Mouse (Mus musculus) embryonic facial prominence, embryonic 14.5 days (tissue): ENCODE results near the gene Mlh3. TPM values are rescaled to one million over a fixed set of nuclear protein-coding genes. Genes with fewer than 3 reads are reported as not detected.

ENCODE experiments used
- ATAC-seq: fragments of 200-750 bp; cut with Nextera tagmentation; 2 replicates; pipeline ENCODE4 v1.8.0; 2017; ENCODE audit warnings: low read depth, moderate number of reproducible peaks, moderate TSS enrichment
- DNase-seq: peaks from one replicate; pipeline ENCODE4 v3.0.0-alpha.2; 2015; ENCODE audit warnings: low spot score
- H3K27ac ChIP-seq: fragments of 300-500 bp; sonication (generic); replicated peaks from 2 replicates; pipeline ENCODE4 v1.5.1; 2014; ENCODE audit warnings: low read depth, mild to moderate bottlenecking, low read length, moderate library complexity
- H3K27me3 ChIP-seq: fragments of 300-500 bp; sonication (generic); replicated peaks from 2 replicates; pipeline ENCODE4 v1.6.1; 2014; ENCODE audit warnings: low read length; ENCODE audit not compliant: control insufficient read depth, insufficient read depth
- H3K36me3 ChIP-seq: fragments of 300-500 bp; sonication (generic); 2 replicates; pipeline ENCODE4 v1.6.1; 2014; ENCODE audit warnings: low read length, mixed read lengths; ENCODE audit not compliant: control insufficient read depth, insufficient read depth
- H3K4me1 ChIP-seq: fragments of 300-500 bp; sonication (generic); 2 replicates; pipeline ENCODE4 v1.6.1; 2014; ENCODE audit warnings: antibody characterized with exemption, low read length; ENCODE audit not compliant: control insufficient read depth, insufficient read depth
- H3K4me2 ChIP-seq: fragments of 300-500 bp; sonication (generic); 2 replicates; pipeline ENCODE4 v1.6.1; 2014; ENCODE audit warnings: low read depth, mild to moderate bottlenecking, low read length, moderate library complexity, mixed read lengths
- H3K4me3 ChIP-seq: fragments of 300-500 bp; sonication (generic); 2 replicates; pipeline ENCODE4 v1.5.1; 2014; ENCODE audit warnings: low read depth, mild to moderate bottlenecking, low read length
- H3K9ac ChIP-seq: fragments of 300-500 bp; sonication (generic); 2 replicates; pipeline ENCODE4 v1.6.1; 2014; ENCODE audit warnings: low read depth, mild to moderate bottlenecking, low read length, moderate library complexity, mixed read lengths
- H3K9me3 ChIP-seq: fragments of 300-500 bp; sonication (generic); 2 replicates; pipeline ENCODE4 v1.6.1; 2016; ENCODE audit warnings: low read length; ENCODE audit not compliant: control insufficient read depth
- WGBS: fragments of 180-500 bp; shearing (Covaris S2); extraction: QIAGEN DNeasy Blood & Tissue Kit; methylation state at CpG from one replicate; pipeline ENCODE4 v1.1.7; 2014; 5-methylcytosine and 5-hydroxymethylcytosine counted together
- polyA plus RNA-seq: library from polyadenylated mRNA; unstranded; fragments of >200 nt; fragmentation: Nextera tagmentation; extraction: Ambion mirVana; gene quantifications from 2 replicates; pipeline ENCODE4 v1.2.1, GENCODE M21; 2014

The Mlh3 gene
- polyA plus RNA-seq, 1 experiment from 2014 or later = 8.3 TPM

DNA sequence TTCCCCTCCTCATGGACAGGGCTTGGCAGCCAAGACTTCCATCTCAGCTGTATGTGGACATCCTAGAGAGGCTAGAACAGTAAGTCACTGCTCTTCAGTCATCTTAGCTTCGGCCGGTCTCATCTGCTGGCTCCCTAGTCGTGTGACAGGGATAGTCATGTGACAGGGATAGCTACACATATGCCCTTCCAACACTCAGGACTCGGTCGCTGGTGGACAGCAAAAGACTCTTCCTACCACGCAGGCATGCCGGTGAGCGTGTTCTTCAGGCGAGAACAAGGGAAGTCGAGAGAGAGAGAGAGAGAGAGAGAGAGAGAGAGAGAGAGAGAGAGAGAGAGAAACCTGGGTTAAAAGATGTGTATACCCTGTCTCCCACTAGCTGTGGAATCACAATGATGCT is 65.0 kb downstream of the Mlh3 start:
- Histone ChIP-seq H3K4me2 (no peak overlapping the region), H3K4me3 (no peak overlapping the region), H3K27me3 (no peaks in the 10 kb centered on the region), H3K36me3 (no peaks in the 10 kb centered on the region), H3K9me3 (no peaks in the 10 kb centered on the region), H3K9ac (no peak overlapping the region), H3K4me1 (peaks cover 18% of the 10 kb centered on the region), H3K27ac (no peak overlapping the region)
- 91% methylated on average over 10 of the region's 10 CpGs for WGBS
- no peak for DNase-seq
- no peak for ATAC-seq

DNA sequence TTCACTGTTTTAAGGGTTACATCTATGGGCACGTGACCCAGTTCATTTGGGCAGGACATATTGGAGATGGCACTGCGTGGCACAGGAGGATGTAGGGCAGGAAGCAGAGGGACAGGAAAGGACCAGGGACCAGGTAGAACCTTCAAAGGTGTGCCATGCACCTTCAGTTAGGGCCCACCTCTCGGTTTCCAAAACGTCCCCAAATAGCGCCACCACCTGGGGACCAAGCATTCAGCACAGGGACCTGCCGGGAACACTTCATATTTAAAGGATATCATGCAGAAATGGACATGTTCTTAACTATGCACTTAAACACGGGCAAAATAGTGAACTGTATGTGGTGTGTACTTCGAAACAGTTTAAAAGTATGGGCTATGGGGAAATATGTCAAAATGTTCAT is 66.3 kb downstream of the Mlh3 start:
- no peak overlapping the region for H3K4me3 ChIP-seq
- WGBS = 55% methylated on average over 8 of the region's 8 CpGs

DNA sequence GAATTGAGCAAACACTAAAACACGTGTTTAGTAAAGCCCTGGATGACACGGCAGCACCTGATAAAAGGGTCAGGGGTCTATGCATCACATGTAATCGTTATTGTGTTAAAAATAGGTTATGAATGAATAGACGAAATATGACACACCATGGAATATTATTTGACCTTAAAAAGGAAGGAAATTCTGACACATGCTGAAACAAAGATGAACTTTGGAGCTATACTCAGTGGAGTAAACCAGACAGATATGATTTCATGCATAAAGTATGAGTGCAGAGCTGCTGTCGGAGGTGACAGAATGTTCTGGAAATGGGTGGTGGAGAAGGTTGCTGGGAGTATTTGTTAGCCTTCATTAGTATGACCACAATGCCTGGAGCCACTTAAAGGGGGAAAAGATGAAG is 66.7 kb downstream of the Mlh3 start:
- no peaks in the 10 kb centered on the region for H3K9me3 ChIP-seq

More for the DNA sequence above, 66.3 kb downstream of the Mlh3 start:
- Histone ChIP-seq H3K4me2 (no peak overlapping the region), H3K4me1 (peaks cover 18% of the 10 kb centered on the region), H3K9ac (no peak overlapping the region), H3K27ac (no peak overlapping the region), H3K9me3 (no peaks in the 10 kb centered on the region), H3K27me3 (no peaks in the 10 kb centered on the region), H3K36me3 (no peaks in the 10 kb centered on the region)
- DNase-seq (no peak), ATAC-seq (no peak)

DNA sequence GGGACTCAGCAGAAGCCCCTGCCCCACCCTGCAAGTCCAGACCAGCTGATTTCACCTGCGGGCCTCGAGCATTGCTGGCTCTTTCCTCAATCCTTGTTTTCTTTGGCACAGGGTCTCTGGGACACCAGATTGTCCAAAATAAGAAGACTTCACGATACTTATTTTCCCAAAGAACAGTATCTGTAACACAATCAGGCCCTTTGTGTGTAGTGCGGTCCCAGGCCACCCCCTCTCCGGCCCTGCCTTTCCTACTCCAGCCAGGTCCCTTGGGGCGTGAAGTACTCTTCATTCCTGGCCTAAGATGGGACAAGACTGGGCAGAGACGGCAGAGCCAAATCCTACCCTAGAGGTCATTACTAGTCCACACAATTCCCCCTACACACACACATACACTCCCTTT is 68.2 kb downstream of the Mlh3 start:
- Histone ChIP-seq H3K9me3 (no peaks in the 10 kb centered on the region), H3K27ac (no peak overlapping the region; the same call in 1 of the 2 replicates), H3K36me3 (no peaks in the 10 kb centered on the region), H3K9ac (no peak overlapping the region), H3K4me2 (no peak overlapping the region), H3K27me3 (no peaks in the 10 kb centered on the region), H3K4me1 (peaks cover 30% of the 10 kb centered on the region), H3K4me3 (no peak overlapping the region)
- 51% methylated on average over 7 of the region's 7 CpGs for WGBS
- no peak for ATAC-seq
- DNase-seq = no peak

More for the DNA sequence above, 66.7 kb downstream of the Mlh3 start:
- Histone ChIP-seq H3K9ac (no peak overlapping the region), H3K4me1 (peaks cover 18% of the 10 kb centered on the region), H3K4me2 (no peak overlapping the region), H3K36me3 (no peaks in the 10 kb centered on the region), H3K4me3 (no peak overlapping the region), H3K27ac (no peak overlapping the region), H3K27me3 (no peaks in the 10 kb centered on the region)
- WGBS = 75% methylated on average over 5 of the region's 5 CpGs
- ATAC-seq = no peak
- DNase-seq = no peak

DNA sequence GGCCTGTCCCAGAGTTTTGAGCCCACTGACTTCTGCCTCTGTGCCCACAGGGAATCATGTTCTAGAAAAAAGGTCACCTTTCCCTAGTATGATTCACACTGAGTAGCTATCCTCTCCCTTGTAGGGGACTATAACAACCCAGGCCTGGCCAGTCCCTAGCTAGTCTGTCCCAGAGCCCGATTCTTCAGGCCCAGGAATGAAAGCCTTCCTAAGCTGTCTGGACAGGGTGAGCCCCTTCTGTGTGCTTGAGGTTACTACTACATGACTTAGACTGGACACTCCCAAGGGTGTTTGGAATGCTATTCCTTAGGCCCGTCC is 68.6 kb downstream of the Mlh3 start:
- peak overlapping the region; percentile 45 for H3K27ac ChIP-seq
- no peaks in the 10 kb centered on the region for H3K9me3 ChIP-seq
- H3K4me3 ChIP-seq = no peak overlapping the region
- no peaks in the 10 kb centered on the region for H3K27me3 ChIP-seq
- no peak for DNase-seq
- WGBS = 68% methylated on average over 2 of the region's 2 CpGs
- H3K4me2 ChIP-seq = peak overlapping the region; percentile 35; the same call in 1 of the 2 replicates
- H3K9ac ChIP-seq = no peak overlapping the region
- H3K4me1 ChIP-seq = peaks cover 34% of the 10 kb centered on the region
- no peak for ATAC-seq
- H3K36me3 ChIP-seq = no peaks in the 10 kb centered on the region

DNA sequence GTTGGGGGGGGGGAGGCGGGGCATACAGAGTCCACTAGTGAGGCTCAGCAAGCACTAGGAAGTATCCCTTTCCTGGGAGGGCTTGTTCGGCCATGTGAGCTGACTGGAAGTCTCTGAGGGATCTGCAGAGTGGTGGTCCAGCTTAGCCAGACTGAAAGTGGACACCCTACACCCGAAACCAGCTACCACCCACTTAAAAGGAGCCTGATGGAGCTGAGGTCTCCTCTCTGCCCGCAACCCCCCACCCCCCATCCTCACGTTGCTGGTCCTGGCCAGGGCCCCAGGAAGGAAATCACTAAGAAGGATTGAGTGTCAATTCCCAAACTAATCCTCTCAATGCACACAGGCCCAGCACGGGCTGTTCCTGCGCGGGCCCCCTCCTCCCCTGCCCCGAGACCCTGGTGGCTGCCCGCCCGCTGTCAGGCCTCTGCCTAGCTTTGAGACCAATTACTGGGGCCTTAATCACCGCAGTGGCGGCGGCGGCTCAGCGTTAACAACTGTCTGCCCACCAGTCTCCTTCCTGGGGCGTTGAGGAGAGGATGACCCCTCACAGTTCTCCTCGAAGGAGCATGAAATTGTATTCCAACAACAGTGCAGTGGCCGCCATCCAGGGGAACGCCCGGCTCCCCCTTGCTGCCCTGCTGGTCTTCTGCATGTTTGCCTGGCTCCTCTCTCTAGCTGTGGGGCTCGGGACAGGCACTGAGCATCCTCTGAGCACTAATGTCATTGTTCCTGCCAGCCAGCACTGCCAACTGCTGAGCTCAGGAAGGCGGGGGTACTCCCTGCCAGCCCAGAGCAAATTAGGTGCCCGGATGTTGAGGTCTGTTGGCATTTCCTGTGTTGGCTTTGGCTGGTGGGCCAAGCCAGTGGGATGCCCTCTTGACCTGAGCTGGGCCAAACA is 69.2 kb downstream of the Mlh3 start:
- Histone ChIP-seq H3K9ac (no peak overlapping the region), H3K27me3 (no peaks in the 10 kb centered on the region), H3K9me3 (no peaks in the 10 kb centered on the region), H3K4me3 (no peak overlapping the region), H3K4me1 (peaks cover 34% of the 10 kb centered on the region), H3K36me3 (no peaks in the 10 kb centered on the region), H3K27ac (peak overlapping the region; percentile 45), H3K4me2 (peak overlapping the region; percentile 35)
- 10% methylated on average over 21 of the region's 24 CpGs for whole genome bisulfite sequencing
- DNase-seq (peak; percentile 80), ATAC-seq (peak; percentile 80)

DNA sequence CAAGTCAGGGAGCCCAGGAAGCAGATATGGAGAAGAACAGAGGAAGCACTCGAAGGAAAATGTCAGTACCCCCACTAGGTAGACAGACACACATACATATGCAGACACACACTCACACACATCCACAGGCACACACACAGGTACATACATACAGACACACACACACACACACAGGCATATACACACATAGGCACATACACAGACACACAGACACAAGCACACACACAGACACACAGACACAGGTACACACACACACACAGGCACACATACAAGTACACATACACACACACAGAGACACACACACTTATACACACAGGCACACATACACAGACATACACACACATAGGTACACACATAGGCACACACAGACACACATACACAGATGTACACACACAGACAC is 70.4 kb downstream of the Mlh3 start:
- Histone ChIP-seq H3K9me3 (no peaks in the 10 kb centered on the region), H3K9ac (no peak overlapping the region), H3K4me1 (peaks cover 36% of the 10 kb centered on the region), H3K36me3 (no peaks in the 10 kb centered on the region), H3K4me2 (no peak overlapping the region), H3K27me3 (0 out of 2 replicates have a peak, but pooled peaks cover 5% of the 10 kb centered on the region), H3K4me3 (no peak overlapping the region), H3K27ac (no peak overlapping the region)
- 83% methylated on average over 1 of the region's 1 CpGs for WGBS
- ATAC-seq (no peak), DNase-seq (no peak)

DNA sequence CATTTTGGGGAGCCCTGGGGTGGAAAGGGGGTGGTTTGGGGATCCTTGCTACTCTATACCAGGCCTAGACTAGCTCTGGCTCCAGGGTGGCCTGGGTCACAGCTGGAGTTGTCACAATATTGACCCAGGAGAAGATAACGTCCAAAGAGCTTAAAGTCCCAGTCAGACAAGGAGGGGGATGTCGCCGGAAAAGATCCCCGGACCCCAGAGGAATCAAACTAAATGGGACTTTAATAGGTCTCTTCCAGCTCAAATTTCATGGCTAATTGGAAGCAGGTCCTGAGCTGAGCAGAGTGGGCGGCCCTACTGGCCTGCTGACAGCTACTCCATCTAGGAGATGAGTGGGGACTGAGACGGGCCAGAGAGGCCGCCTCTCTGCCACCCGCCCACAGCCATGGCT is 72.5 kb downstream of the Mlh3 start:
- Histone ChIP-seq H3K27ac (no peak overlapping the region), H3K4me2 (no peak overlapping the region), H3K27me3 (0 out of 2 replicates have a peak, but pooled peaks cover 5% of the 10 kb centered on the region), H3K4me3 (no peak overlapping the region), H3K36me3 (no peaks in the 10 kb centered on the region), H3K9ac (no peak overlapping the region), H3K9me3 (no peaks in the 10 kb centered on the region), H3K4me1 (peaks cover 53% of the 10 kb centered on the region)
- ATAC-seq (no peak), DNase-seq (peak; percentile 65)
- WGBS = 16% methylated on average over 8 of the region's 8 CpGs

DNA sequence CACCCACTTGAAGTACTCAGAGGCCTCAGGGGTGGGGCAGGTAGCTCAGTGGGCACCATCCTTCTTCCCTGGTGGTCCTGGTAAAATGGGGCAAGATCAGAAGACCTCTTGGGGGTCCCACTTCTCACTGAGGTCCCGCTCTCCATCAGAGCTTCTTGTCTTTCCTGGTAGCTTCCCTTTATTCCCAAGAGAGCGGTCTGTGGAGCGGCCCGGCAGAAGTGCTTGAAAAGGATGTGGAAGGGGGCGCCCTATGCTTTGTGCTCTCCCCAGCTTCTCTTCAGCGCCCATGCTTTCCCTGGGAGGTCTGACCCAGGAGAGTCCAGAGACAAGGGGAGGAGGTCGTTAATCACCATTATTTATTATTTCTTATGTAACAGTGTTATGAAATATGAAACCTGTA is 73.0 kb downstream of the Mlh3 start:
- no peaks in the 10 kb centered on the region for H3K9me3 ChIP-seq
- 0 out of 2 replicates have a peak, but pooled peaks cover 5% of the 10 kb centered on the region for H3K27me3 ChIP-seq
- H3K4me3 ChIP-seq = no peak overlapping the region
- H3K4me2 ChIP-seq = no peak overlapping the region
- 61% methylated on average over 7 of the region's 7 CpGs for WGBS
- ATAC-seq (no peak), DNase-seq (no peak)
- no peaks in the 10 kb centered on the region for H3K36me3 ChIP-seq
- H3K4me1 ChIP-seq = peaks cover 59% of the 10 kb centered on the region
- no peak overlapping the region for H3K9ac ChIP-seq
- H3K27ac ChIP-seq = no peak overlapping the region
